Mouse (Mus musculus) heart, adult 2 months (tissue): ENCODE data around the gene Rcc2. TPM values are rescaled to one million over a fixed set of nuclear protein-coding genes. Genes with fewer than 3 reads are reported as not detected.

Source experiments
- DNase-seq, 2 experiments: peaks; one replicate each; pipeline ENCODE4 v3.0.0; 2021
- H3K27ac ChIP-seq: fragments of 200-600 bp; 2 replicates; pipeline ENCODE4 v1.8.1; 2022
- H3K27me3 ChIP-seq: fragments of 200-500 bp; 2 replicates; pipeline ENCODE4 v1.6.1; 2012; ENCODE audit warnings: mild to moderate bottlenecking, low read length, inconsistent platforms, mixed read lengths; ENCODE audit not compliant: control insufficient read depth, insufficient read depth
- H3K36me3 ChIP-seq: fragments of 200-500 bp; 2 replicates; pipeline ENCODE4 v1.6.1; 2012; ENCODE audit warnings: low read length, inconsistent platforms; ENCODE audit not compliant: control insufficient read depth, insufficient read depth
- H3K4me1 ChIP-seq: fragments of 200-500 bp; 2 replicates; pipeline ENCODE4 v1.6.1; 2011; ENCODE audit warnings: low read length; ENCODE audit not compliant: control insufficient read depth, insufficient read depth
- H3K4me3 ChIP-seq: fragments of 200-600 bp; 2 replicates; pipeline ENCODE4 v1.8.1; 2022
- H3K79me2 ChIP-seq: fragments of 200-500 bp; replicated peaks from 2 replicates; pipeline ENCODE4 v1.6.1; 2012; ENCODE audit warnings: mild to moderate bottlenecking, inconsistent platforms, low read length, moderate library complexity, mixed read lengths; ENCODE audit not compliant: control insufficient read depth, insufficient read depth
- H3K9ac ChIP-seq: fragments of 200-500 bp; 2 replicates; pipeline ENCODE4 v1.6.1; 2012; ENCODE audit warnings: low read depth, mild to moderate bottlenecking, control low read depth, inconsistent platforms, low read length, mixed read lengths
- CTCF ChIP-seq: fragments of 200-600 bp; IDR thresholded peaks from 2 replicates; pipeline ENCODE4 v1.8.1; 2022; ENCODE audit warnings: antibody characterized with exemption, mild to moderate bottlenecking, moderate library complexity
- EP300 ChIP-seq: fragments of 200-500 bp; IDR thresholded peaks from 2 replicates; pipeline ENCODE4 v1.6.1; 2011; ENCODE audit warnings: low read depth, low read length, control low read depth; ENCODE audit not compliant: insufficient read depth
- POLR2A ChIP-seq: fragments of 200-500 bp; IDR thresholded peaks from 2 replicates; pipeline ENCODE4 v1.6.1; 2011; ENCODE audit warnings: mild to moderate bottlenecking, low read depth, low read length, control low read depth; ENCODE audit not compliant: insufficient read depth
- WGBS: fragments of 180-500 bp; shearing (Covaris S2); methylation state at CpG from one replicate; pipeline ENCODE4 v1.1.7; 2018; 5-methylcytosine and 5-hydroxymethylcytosine counted together
- intact Hi-C: fragments of 180-260 bp; cut with DNase I; formaldehyde crosslinking; loops from one replicate; pipeline ENCODE4 v1.15.1; 2025
- polyA plus RNA-seq: library from polyadenylated mRNA; depleted of rRNA; stranded (reverse); fragments of >200 nt; gene quantifications from 2 replicates; pipeline ENCODE4 v1.2.3, GENCODE M21; 2012
- total RNA-seq, 2 experiments: library from RNA; stranded (reverse); gene quantifications; 2 replicates each; pipeline ENCODE4 v1.2.3; 2021

Rcc2 gene
- total and polyA plus RNA-seq, 3 experiments: 13.7 to 14.2 (median 14.1) TPM

DNA sequence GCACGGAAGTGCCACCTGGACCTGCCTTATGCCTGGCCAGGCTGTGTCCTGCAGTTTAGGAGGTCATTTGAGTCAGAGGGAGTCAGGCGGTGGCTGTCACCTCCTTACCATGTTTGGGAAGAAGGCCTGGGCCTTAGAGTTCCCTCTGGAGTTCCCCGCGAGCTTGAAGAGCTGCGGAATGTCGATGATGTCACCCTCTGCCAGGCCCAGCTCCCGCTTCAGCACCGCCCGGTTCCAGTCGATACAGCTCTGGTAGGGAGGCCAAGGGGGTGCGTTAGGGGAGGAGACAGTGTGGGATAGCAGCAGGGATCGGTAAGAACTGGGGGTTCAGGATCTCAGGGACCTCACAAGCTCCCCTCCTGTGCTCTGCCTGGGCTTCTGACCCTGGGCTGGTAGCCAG is 47.6 kb downstream of the Rcc2 start:
- 10% methylated on average over 12 of the region's 12 CpGs for WGBS
- Histone ChIP-seq H3K36me3 (no peaks in the 10 kb centered on the region), H3K79me2 (no peaks in the 10 kb centered on the region), H3K27ac (no peak overlapping the region), H3K9ac (peak overlapping the region; percentile 33; the same call in 1 of the 2 replicates), H3K4me3 (no peak overlapping the region), H3K27me3 (no peaks in the 10 kb centered on the region; the same call in 1 of the 2 replicates), H3K4me1 (peaks cover 2% of the 10 kb centered on the region; the same call in 1 of the 2 replicates)
- intact Hi-C loops: no loop called here
- TF ChIP-seq POLR2A (no peak), EP300 (0 out of 2 replicates have a peak, but pooled peaks have one; percentile 26), CTCF (no peak)
- peak in 1 of 2 experiments; percentile 29 for DNase-seq

GRCm38 (mm10) chr4:140750328-140750727 is 50.0 kb downstream of the Rcc2 start:
- DNase-seq: peak in 1 of 2 experiments; percentile 35
- no peaks in the 10 kb centered on the region for H3K79me2 ChIP-seq
- no peak overlapping the region for H3K4me3 ChIP-seq
- peaks cover 2% of the 10 kb centered on the region; the same call in 1 of the 2 replicates for H3K4me1 ChIP-seq
- H3K27ac ChIP-seq: no peak overlapping the region
- intact Hi-C loops: no loop called here
- H3K9ac ChIP-seq: no peak overlapping the region
- no peak for TF ChIP-seq POLR2A
- no peak for TF ChIP-seq EP300
- TF ChIP-seq CTCF: no peak
- no peaks in the 10 kb centered on the region for H3K36me3 ChIP-seq
- no peaks in the 10 kb centered on the region; the same call in 1 of the 2 replicates for H3K27me3 ChIP-seq
- 20% methylated on average over 19 of the region's 19 CpGs for WGBS

DNA sequence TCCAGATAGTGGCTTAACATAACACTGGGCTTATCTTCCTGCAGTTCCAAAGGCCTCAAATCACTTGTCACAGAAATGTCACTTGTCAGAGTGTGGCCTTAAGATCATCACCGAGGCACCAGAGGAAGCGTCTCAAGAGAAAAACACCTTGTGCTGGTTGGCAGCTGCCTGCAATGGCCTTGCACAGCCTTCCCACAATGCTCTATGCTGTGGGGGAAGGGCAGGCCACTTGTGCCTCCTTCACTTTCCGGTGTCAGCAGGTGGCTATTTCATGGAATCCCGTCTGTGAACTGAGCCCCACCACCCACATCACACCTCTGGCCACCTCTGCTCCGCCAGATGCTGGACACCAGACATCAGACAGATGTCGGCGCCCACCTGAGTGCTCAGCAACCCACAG is 53.0 kb downstream of the Rcc2 start:
- TF ChIP-seq EP300 (no peak), CTCF (no peak), POLR2A (no peak)
- DNase-seq: no peak
- H3K79me2 ChIP-seq: no peaks in the 10 kb centered on the region
- H3K27ac ChIP-seq: no peak overlapping the region
- H3K27me3 ChIP-seq: no peaks in the 10 kb centered on the region; the same call in 1 of the 2 replicates
- intact Hi-C loops: no loop called here
- H3K4me3 ChIP-seq: no peak overlapping the region
- no peaks in the 10 kb centered on the region for H3K36me3 ChIP-seq
- H3K9ac ChIP-seq: no peak overlapping the region
- H3K4me1 ChIP-seq: no peaks in the 10 kb centered on the region
- 54% methylated on average over 7 of the region's 7 CpGs for WGBS

- H3K4me3 ChIP-seq: no peak overlapping the region
- TF ChIP-seq POLR2A (no peak), EP300 (no peak), CTCF (no peak)
- WGBS: 76% methylated on average over 3 of the region's 3 CpGs
- H3K27ac ChIP-seq: no peak overlapping the region
- H3K36me3 ChIP-seq: no peaks in the 10 kb centered on the region
- intact Hi-C loops: no loop called here
- H3K27me3 ChIP-seq: no peaks in the 10 kb centered on the region
- DNase-seq: no peak
- no peaks in the 10 kb centered on the region for H3K79me2 ChIP-seq
- no peak overlapping the region for H3K9ac ChIP-seq
- H3K4me1 ChIP-seq: no peaks in the 10 kb centered on the region
Observed at GRCm38 (mm10) chr4:140755811-140756210, 55.5 kb downstream of the Rcc2 start.

- no peaks in the 10 kb centered on the region for H3K4me1 ChIP-seq
- TF ChIP-seq EP300 (no peak), CTCF (no peak), POLR2A (no peak)
- H3K9ac ChIP-seq: no peak overlapping the region
- 81% methylated on average over 7 of the region's 7 CpGs for WGBS
- intact Hi-C loops: no loop called here
- no peaks in the 10 kb centered on the region for H3K36me3 ChIP-seq
- no peaks in the 10 kb centered on the region for H3K27me3 ChIP-seq
- H3K79me2 ChIP-seq: no peaks in the 10 kb centered on the region
- no peak overlapping the region for H3K27ac ChIP-seq
- DNase-seq: no peak
- H3K4me3 ChIP-seq: no peak overlapping the region
Observed at GRCm38 (mm10) chr4:140761601-140762000, 61.3 kb downstream of the Rcc2 start.

DNA sequence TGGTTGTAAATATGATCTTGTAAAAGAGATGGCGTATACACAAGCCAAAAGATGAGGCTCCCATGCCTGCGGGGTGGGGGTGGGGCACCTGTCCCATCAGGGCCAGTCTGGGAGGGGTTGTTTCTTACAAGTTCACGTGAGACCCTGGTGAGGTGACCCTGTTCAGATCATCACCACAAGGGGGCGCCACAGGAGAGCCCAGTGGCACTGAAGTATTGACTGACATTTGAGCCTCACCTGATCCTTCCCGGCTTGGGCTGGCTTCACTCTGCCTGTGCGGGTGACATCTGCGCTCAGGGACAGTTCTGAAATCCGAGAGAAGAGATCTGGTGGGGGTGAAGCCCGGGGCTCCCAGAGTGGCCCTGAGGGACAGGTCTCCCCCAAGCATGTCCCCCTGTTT is 62.8 kb downstream of the Rcc2 start:
- intact Hi-C loops: no loop called here
- H3K9ac ChIP-seq: no peak overlapping the region
- no peaks in the 10 kb centered on the region for H3K79me2 ChIP-seq
- DNase-seq: peak; percentile 44 to 65
- 23% methylated on average over 9 of the region's 9 CpGs for WGBS
- no peak overlapping the region for H3K4me3 ChIP-seq
- H3K27ac ChIP-seq: no peak overlapping the region
- no peaks in the 10 kb centered on the region for H3K27me3 ChIP-seq
- TF ChIP-seq POLR2A (no peak), CTCF (peak; percentile 76), EP300 (no peak)
- H3K36me3 ChIP-seq: no peaks in the 10 kb centered on the region
- no peaks in the 10 kb centered on the region for H3K4me1 ChIP-seq
